Mouse (Mus musculus) lung, adult 2 months (tissue): ENCODE measurements around the gene Lbhd2.

Experiments
- CTCF ChIP-seq: fragments of 200-500 bp; IDR thresholded peaks from 2 replicates; pipeline ENCODE4 v1.5.1; 2011; ENCODE audit warnings: mild to moderate bottlenecking, low read length, control low read depth; ENCODE audit not compliant: insufficient read depth
- POLR2A ChIP-seq: fragments of 200-500 bp; IDR thresholded peaks from 2 replicates; pipeline ENCODE4 v1.6.1; 2011; ENCODE audit warnings: low read depth, mild to moderate bottlenecking, control low read depth, low read length, borderline replicate concordance; ENCODE audit errors: extremely low read depth

- TF ChIP-seq POLR2A (no peak), CTCF (no peak)
These were observed 28.2 kb downstream of the Lbhd2 start for GRCm38 (mm10) chr12:111434745-111435327.
